Mouse (Mus musculus) kidney, adult 2 months (tissue): ENCODE measurements around the gene Rdh16.

ENCODE experiments used
- CTCF ChIP-seq: fragments of 200-500 bp; conservative IDR thresholded peaks from 2 replicates; pipeline ENCODE4 v1.5.1; 2011; ENCODE audit warnings: low read depth, mild to moderate bottlenecking, control low read depth, low read length, moderate library complexity, mixed read lengths; ENCODE audit not compliant: insufficient read depth, insufficient read length
- POLR2A ChIP-seq: fragments of 200-500 bp; IDR thresholded peaks from one replicate; pipeline ENCODE4 v1.6.1; 2011; ENCODE audit warnings: low read depth, low read length, control low read depth

DNA sequence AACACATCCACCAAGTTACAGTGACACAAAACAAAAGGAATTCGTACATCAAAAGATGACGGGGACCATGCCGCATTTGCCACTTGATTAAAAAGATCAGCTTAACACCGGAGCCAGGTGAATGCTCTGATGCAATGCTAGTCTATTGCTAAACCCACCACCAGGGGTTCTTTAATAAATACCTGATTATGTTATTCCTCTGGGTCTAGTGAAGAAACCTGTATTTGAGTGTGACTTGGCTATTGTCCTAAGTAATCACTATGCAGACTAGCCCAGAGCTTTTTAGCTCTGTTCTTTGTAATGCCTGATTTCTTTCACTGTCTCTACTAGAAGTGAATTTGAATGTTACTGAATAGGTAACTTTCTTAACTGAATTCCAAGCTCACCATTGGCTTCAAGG lies 80.1 kb downstream of the Rdh16 start:
- TF ChIP-seq CTCF (no peak), POLR2A (no peak)
